Mouse (Mus musculus) CH12.LX (cell line): ENCODE results near the gene Cntn4. TPM values are rescaled to one million over a fixed set of nuclear protein-coding genes. Genes with fewer than 3 reads are reported as not detected.

ENCODE experiments used
- DNase-seq: peaks from one replicate; pipeline ENCODE4 v3.0.0-alpha.2; 2013; ENCODE audit errors: extremely low read depth
- H3K27ac ChIP-seq: 2 replicates; pipeline ENCODE4 v1.5.1; 2012; ENCODE audit warnings: low read depth, mild to moderate bottlenecking, control low read depth, moderate library complexity; ENCODE audit not compliant: insufficient read depth
- H3K27me3 ChIP-seq: replicated peaks from 2 replicates; pipeline ENCODE3; 2012; ENCODE audit warnings: inconsistent platforms
- H3K36me3 ChIP-seq, 2 experiments: replicated peaks in 1 of 2; 2 replicates each; pipeline versions ENCODE3 to v1.6.1; 2012; ENCODE audit warnings: inconsistent platforms in 1 of 2, low read length in 1 of 2, mild to moderate bottlenecking in 1 of 2, mixed read lengths in 1 of 2, moderate library complexity in 1 of 2; ENCODE audit not compliant: control insufficient read depth in 1 of 2, insufficient read depth in 1 of 2
- H3K4me1 ChIP-seq, 2 experiments: 2 replicates each; pipeline ENCODE4 v1.6.1; 2012; ENCODE audit warnings: inconsistent platforms in 1 of 2, moderate library complexity in 1 of 2; ENCODE audit not compliant: insufficient read depth in 2 of 2, control insufficient read depth in 1 of 2
- H3K4me2 ChIP-seq: 2 replicates; pipeline ENCODE4 v1.6.1; 2012; ENCODE audit warnings: low read depth, mild to moderate bottlenecking, control low read depth; ENCODE audit not compliant: poor library complexity, insufficient read depth, severe bottlenecking
- H3K4me3 ChIP-seq, 3 experiments: fragments of 150-350 bp in 1 of 3; sonication (generic) in 1 of 3; replicated peaks in 1 of 3; 2 replicates each; pipeline versions ENCODE3 to v1.5.1; 2011 to 2012; ENCODE audit warnings: low read depth in 2 of 3, low read length in 2 of 3, mild to moderate bottlenecking in 2 of 3, moderate library complexity in 2 of 3, control low read depth in 1 of 3, improper control_type of control experiment in 1 of 3, inconsistent platforms in 1 of 3, mixed read lengths in 1 of 3; ENCODE audit not compliant: poor library complexity in 1 of 3
- H3K79me2 ChIP-seq: replicated peaks from 2 replicates; pipeline ENCODE4 v1.6.1; 2012; ENCODE audit warnings: mild to moderate bottlenecking, moderate library complexity; ENCODE audit not compliant: control insufficient read depth, poor library complexity, insufficient read depth, severe bottlenecking; ENCODE audit errors: extremely low read depth
- H3K9ac ChIP-seq: 2 replicates; pipeline ENCODE4 v1.6.1; 2012; ENCODE audit warnings: low read depth, mild to moderate bottlenecking, control low read depth, moderate library complexity; ENCODE audit not compliant: insufficient read depth
- H3K9me3 ChIP-seq: replicated peaks from 2 replicates; pipeline ENCODE3; 2012; ENCODE audit warnings: low read length, inconsistent platforms, mixed read lengths
- CHD1 ChIP-seq: IDR thresholded peaks from 2 replicates; pipeline ENCODE4 v1.6.1; 2012; ENCODE audit warnings: low read depth, low read length, improper control_type of control experiment, inconsistent platforms
- E2F4 ChIP-seq: IDR thresholded peaks from 2 replicates; pipeline ENCODE4 v1.6.1; 2011; ENCODE audit warnings: low read depth, low read length, improper control_type of control experiment; ENCODE audit not compliant: insufficient replicate concordance
- ELF1 ChIP-seq: IDR thresholded peaks from 2 replicates; pipeline ENCODE4 v1.6.1; 2014; ENCODE audit warnings: low read depth, mild to moderate bottlenecking, inconsistent platforms, low read length, improper control_type of control experiment
- EP300 ChIP-seq: IDR thresholded peaks from 2 replicates; pipeline ENCODE4 v1.6.1; 2011; ENCODE audit warnings: low read length, improper control_type of control experiment
- ETS1 ChIP-seq: conservative IDR thresholded peaks from 2 replicates; pipeline ENCODE4 v1.6.1; 2012; ENCODE audit warnings: low read depth, mild to moderate bottlenecking, inconsistent platforms, low read length, improper control_type of control experiment, moderate library complexity
- HCFC1 ChIP-seq: IDR thresholded peaks from 2 replicates; pipeline ENCODE4 v1.6.1; 2012; ENCODE audit warnings: low read depth, mild to moderate bottlenecking, inconsistent platforms, low read length, improper control_type of control experiment
- IRF4 ChIP-seq: IDR thresholded peaks from 2 replicates; pipeline ENCODE4 v1.6.1; 2014; ENCODE audit warnings: low read depth, mild to moderate bottlenecking, inconsistent platforms, low read length, improper control_type of control experiment
- JUN ChIP-seq: IDR thresholded peaks from 2 replicates; pipeline ENCODE4 v1.6.1; 2011; ENCODE audit warnings: low read depth, mild to moderate bottlenecking, low read length, improper control_type of control experiment, moderate library complexity; ENCODE audit not compliant: insufficient read depth
- JUND ChIP-seq: conservative IDR thresholded peaks from 2 replicates; pipeline ENCODE4 v1.6.1; 2011; ENCODE audit warnings: low read depth, low read length, improper control_type of control experiment
- KAT2A ChIP-seq: IDR thresholded peaks from 2 replicates; pipeline ENCODE4 v1.6.1; 2012; ENCODE audit warnings: low read length, improper control_type of control experiment, inconsistent platforms; ENCODE audit not compliant: insufficient replicate concordance
- MEF2A ChIP-seq: IDR thresholded peaks from 2 replicates; pipeline ENCODE4 v1.6.1; 2014; ENCODE audit warnings: low read depth, mild to moderate bottlenecking, inconsistent platforms, low read length, improper control_type of control experiment, borderline replicate concordance
- MXI1 ChIP-seq: IDR thresholded peaks from 2 replicates; pipeline ENCODE4 v1.6.1; 2011; ENCODE audit warnings: mild to moderate bottlenecking, low read depth, low read length, improper control_type of control experiment
- MYC ChIP-seq: IDR thresholded peaks from 2 replicates; pipeline ENCODE4 v1.6.1; 2011; ENCODE audit warnings: low read depth, mild to moderate bottlenecking, improper control_type of control experiment, low read length
- PAX5 ChIP-seq: IDR thresholded peaks from 2 replicates; pipeline ENCODE4 v1.6.1; 2012; ENCODE audit warnings: low read length, inconsistent platforms, mixed read lengths
- POLR2A ChIP-seq: IDR thresholded peaks from 2 replicates; pipeline ENCODE4 v1.6.1; 2011; ENCODE audit warnings: low read depth, mild to moderate bottlenecking, improper control_type of control experiment, low read length
- RAD21 ChIP-seq: IDR thresholded peaks from 2 replicates; pipeline ENCODE4 v1.6.1; 2011; ENCODE audit warnings: low read depth, mild to moderate bottlenecking, low read length, improper control_type of control experiment, moderate library complexity
- RCOR1 ChIP-seq: conservative IDR thresholded peaks from 2 replicates; pipeline ENCODE4 v1.6.1; 2012; ENCODE audit warnings: low read depth, mild to moderate bottlenecking, inconsistent platforms, low read length, improper control_type of control experiment
- SMC3 ChIP-seq: IDR thresholded peaks from 2 replicates; pipeline ENCODE4 v1.6.1; 2011; ENCODE audit warnings: low read depth, low read length, improper control_type of control experiment
- TBP ChIP-seq: conservative IDR thresholded peaks from 2 replicates; pipeline ENCODE4 v1.6.1; 2011; ENCODE audit warnings: low read depth, low read length, improper control_type of control experiment
- TCF12 ChIP-seq: IDR thresholded peaks from 2 replicates; pipeline ENCODE4 v1.6.1; 2014; ENCODE audit warnings: low read depth, mild to moderate bottlenecking, inconsistent platforms, low read length, improper control_type of control experiment
- UBTF ChIP-seq: IDR thresholded peaks from 2 replicates; pipeline ENCODE4 v1.6.1; 2012; ENCODE audit warnings: low read depth, mild to moderate bottlenecking, inconsistent platforms, low read length, improper control_type of control experiment, moderate library complexity
- USF1 ChIP-seq: IDR thresholded peaks from 2 replicates; pipeline ENCODE4 v1.6.1; 2014; ENCODE audit warnings: low read depth, mild to moderate bottlenecking, inconsistent platforms, low read length, improper control_type of control experiment
- ZKSCAN1 ChIP-seq: IDR thresholded peaks from 2 replicates; pipeline ENCODE4 v1.6.1; 2012; ENCODE audit warnings: low read depth, inconsistent platforms, low read length, improper control_type of control experiment, borderline replicate concordance
- ZMIZ1 ChIP-seq: IDR thresholded peaks from 2 replicates; pipeline ENCODE4 v1.6.1; 2012; ENCODE audit warnings: low read depth, mild to moderate bottlenecking, inconsistent platforms, low read length, improper control_type of control experiment
- ZNF384 ChIP-seq: IDR thresholded peaks from 2 replicates; pipeline ENCODE4 v1.6.1; 2012; ENCODE audit warnings: low read depth, low read length, improper control_type of control experiment, inconsistent platforms
- dilution Hi-C: fragments of 300-500 bp; cut with MboI; formaldehyde crosslinking; loops from 2 replicates; pipeline ENCODE4 v1.14.3; 2020; ENCODE audit warnings: low sequenced_read_pairs; ENCODE audit not compliant: extremely low pct_unique_long_range_greater_than_20kb, extremely low pct_ligation_motif_present
- in situ Hi-C: fragments of 300-500 bp; cut with MboI; formaldehyde crosslinking; loops from 3 replicates; pipeline ENCODE4 v1.14.3; 2019; ENCODE audit warnings: low sequenced_read_pairs, low pct_ligation_motif_present, low pct_unique_long_range_greater_than_20kb, mixed read lengths
- polyA plus RNA-seq: library from polyadenylated mRNA; unstranded; fragments of >175 nt; gene quantifications from 2 replicates; pipeline ENCODE4 v1.2.1, GENCODE M21; 2012; ENCODE audit warnings: low read depth; ENCODE audit not compliant: insufficient read length
- total RNA-seq, 2 experiments: library from RNA; depleted of rRNA; stranded (reverse); fragments of 300-350 nt in 1 of 2; fragments of >200 nt in 1 of 2; gene quantifications; 2 replicates each; pipeline ENCODE4 v1.2.3; 2012 to 2014

Gene Cntn4
- total and polyA plus RNA-seq, 3 experiments: 0.14 TPM; not detected in 2

GRCm38 (mm10) chr6:106335066-106335465 lies 657.6 kb downstream of the Cntn4 start:
- Histone ChIP-seq H3K4me2 (no peak overlapping the region), H3K79me2 (no peaks in the 10 kb centered on the region; the same call in 1 of the 2 replicates), H3K4me3 (no peak overlapping the region), H3K27me3 (no peaks in the 10 kb centered on the region), H3K27ac (no peak overlapping the region), H3K4me1 (no peaks in the 10 kb centered on the region), H3K9me3 (no peaks in the 10 kb centered on the region), H3K9ac (no peak overlapping the region), H3K36me3 (no peaks in the 10 kb centered on the region)
- dilution Hi-C loops (no loop called here), in situ Hi-C loops (no loop called here)
- DNase-seq: no peak
- TF ChIP-seq CHD1 (no peak), JUN (no peak), EP300 (no peak), TCF12 (no peak), ELF1 (no peak), MYC (no peak)
- TF ChIP-seq, all 38 proteins: peak for 0

GRCm38 (mm10) chr6:106336805-106337204 lies 659.3 kb downstream of the Cntn4 start:
- Histone ChIP-seq H3K4me3 (no peak overlapping the region), H3K4me2 (no peak overlapping the region), H3K27me3 (no peaks in the 10 kb centered on the region), H3K36me3 (no peaks in the 10 kb centered on the region)
- dilution Hi-C loops (no loop called here), in situ Hi-C loops (no loop called here)
- no peak for DNase-seq
- TF ChIP-seq E2F4: no peak
- no peak for TF ChIP-seq JUND
- TF ChIP-seq IRF4: no peak
- TF ChIP-seq TCF12: no peak
- no peak for TF ChIP-seq RAD21
- TF ChIP-seq TBP: no peak
- TF ChIP-seq RCOR1: no peak
- TF ChIP-seq, all 38 proteins: peak for 0
- H3K4me1 ChIP-seq: no peaks in the 10 kb centered on the region
- no peak overlapping the region for H3K9ac ChIP-seq
- H3K27ac ChIP-seq: no peak overlapping the region
- H3K79me2 ChIP-seq: no peaks in the 10 kb centered on the region; the same call in 1 of the 2 replicates
- H3K9me3 ChIP-seq: no peaks in the 10 kb centered on the region

GRCm38 (mm10) chr6:106337829-106338228 lies 660.4 kb downstream of the Cntn4 start:
- no peaks in the 10 kb centered on the region for H3K27me3 ChIP-seq
- dilution Hi-C loops (no loop called here), in situ Hi-C loops (no loop called here)
- TF ChIP-seq RAD21: no peak
- TF ChIP-seq ETS1: no peak
- TF ChIP-seq KAT2A: no peak
- TF ChIP-seq MXI1: no peak
- TF ChIP-seq ZNF384: no peak
- TF ChIP-seq USF1: no peak
- no peak for TF ChIP-seq POLR2A
- TF ChIP-seq SMC3: no peak
- TF ChIP-seq MEF2A: no peak
- TF ChIP-seq ZMIZ1: no peak
- TF ChIP-seq PAX5: no peak
- TF ChIP-seq JUN: no peak
- TF ChIP-seq UBTF: no peak
- TF ChIP-seq MYC: no peak
- TF ChIP-seq RCOR1: no peak
- TF ChIP-seq HCFC1: no peak
- TF ChIP-seq ZKSCAN1: no peak
- TF ChIP-seq TBP: no peak
- no peak overlapping the region for H3K4me3 ChIP-seq
- H3K27ac ChIP-seq: no peak overlapping the region
- no peaks in the 10 kb centered on the region for H3K36me3 ChIP-seq
- no peaks in the 10 kb centered on the region for H3K9me3 ChIP-seq
- no peak overlapping the region for H3K4me2 ChIP-seq
- no peak for DNase-seq
- no peaks in the 10 kb centered on the region for H3K4me1 ChIP-seq
- H3K79me2 ChIP-seq: no peaks in the 10 kb centered on the region; the same call in 1 of the 2 replicates
- no peak overlapping the region for H3K9ac ChIP-seq
